Mouse (Mus musculus) spleen, postnatal 36 days (tissue): ENCODE measurements around the gene Rorc.
A peak's percentile ranks its signal among the peaks of the same experiment; 100 is the strongest.

Experiments
- DNase-seq, 2 experiments: peaks; one replicate each; pipeline ENCODE4 v3.0.0; 2022; ENCODE audit warnings: low spot score in 2 of 2, mixed read lengths in 1 of 2

The Rorc gene

GRCm38 (mm10) chr3:94372641-94373040, at the start of gene Rorc:
Gene Rorc, plus strand, starts transcription at chr3:94372794.
- DNase-seq, result no peak

DNA sequence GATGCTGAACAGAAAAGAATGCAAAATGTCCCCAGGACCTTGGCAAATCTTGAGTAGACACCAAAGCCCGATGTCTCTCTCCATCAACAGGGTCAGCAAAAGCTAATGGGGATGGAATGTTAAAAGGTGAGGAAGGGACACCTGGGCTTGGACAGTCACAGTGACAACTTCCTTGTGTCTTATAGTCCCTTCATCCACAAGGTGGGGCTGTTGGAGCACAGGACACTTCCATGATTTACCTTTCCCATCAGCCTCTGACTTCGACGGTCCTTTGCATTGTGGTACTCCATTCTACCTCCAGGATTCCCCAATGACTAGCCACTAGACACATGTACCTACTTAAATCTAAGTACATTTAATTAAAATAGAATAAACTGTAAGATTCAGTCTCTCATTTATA, 43.9 kb upstream of the Rorc start:
- DNase-seq, result no peak

DNA sequence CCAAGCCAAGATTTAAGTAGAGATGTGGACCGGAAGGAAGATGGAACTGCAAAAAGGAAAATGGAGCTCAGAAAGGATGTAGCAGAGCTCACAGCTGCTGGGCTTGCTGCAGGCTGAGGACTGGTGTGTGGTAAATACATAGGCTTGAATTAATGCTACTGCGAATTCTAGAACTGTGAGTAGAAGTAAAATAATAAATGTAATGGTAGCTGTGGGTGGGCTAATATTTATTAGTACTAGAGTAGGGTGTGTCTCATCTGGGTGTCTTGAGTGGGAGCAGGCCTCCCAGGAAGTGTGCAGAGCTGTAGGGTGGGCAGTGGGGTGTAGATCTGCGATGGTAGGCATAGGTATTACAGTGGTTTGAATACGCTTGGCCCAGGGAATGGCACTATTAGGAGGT, 38.2 kb upstream of the Rorc start:
- DNase-seq, result no peak

DNA sequence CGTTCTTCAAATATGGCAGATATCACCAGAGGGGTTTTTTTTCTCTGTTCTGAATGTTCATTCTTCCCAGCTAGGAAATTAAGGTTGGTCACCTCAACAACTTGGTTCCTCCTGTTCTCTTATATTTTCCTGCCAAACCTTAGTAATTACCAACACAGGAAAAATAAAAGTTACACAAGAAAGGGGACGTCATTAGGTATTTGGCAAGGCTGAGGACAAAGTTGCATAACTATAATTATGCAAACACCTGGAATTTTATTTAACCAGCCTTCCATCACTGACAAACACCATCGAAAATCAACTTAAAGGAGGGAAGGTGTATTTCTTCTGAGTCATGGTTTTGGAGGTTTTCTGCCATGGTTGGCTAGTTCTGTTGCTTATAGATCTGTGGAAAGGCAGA, 34.1 kb upstream of the Rorc start:
- no peak for DNase-seq

GRCm38 (mm10) chr3:94341959-94342422, 30.6 kb upstream of the Rorc start, which contains the start of gene Them5:
Gene Them5, plus strand, starts transcription at chr3:94342099.
- no peak for DNase-seq

DNA sequence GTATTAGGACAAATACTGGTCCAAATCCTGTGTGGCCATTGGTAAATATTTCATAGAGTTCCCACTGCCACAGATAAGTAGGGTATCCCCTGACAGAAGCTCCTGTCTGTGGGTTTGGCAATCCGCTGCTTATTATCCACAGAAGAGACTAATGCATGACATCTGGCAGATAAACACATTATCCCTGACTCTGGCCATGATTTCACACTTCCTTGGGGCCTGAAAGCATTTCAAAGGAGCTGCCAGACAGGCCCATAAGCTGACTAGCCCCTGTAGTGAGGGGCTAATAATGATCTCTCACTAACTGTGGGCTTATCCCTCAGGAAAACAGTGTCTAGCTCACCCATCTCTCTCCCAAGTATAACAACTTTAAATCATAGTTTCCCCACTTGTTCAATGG, 30.0 kb upstream of the Rorc start:
- DNase-seq, result no peak

- DNase-seq, result no peak
Measured at GRCm38 (mm10) chr3:94344182-94344581, 28.4 kb upstream of the Rorc start.

DNA sequence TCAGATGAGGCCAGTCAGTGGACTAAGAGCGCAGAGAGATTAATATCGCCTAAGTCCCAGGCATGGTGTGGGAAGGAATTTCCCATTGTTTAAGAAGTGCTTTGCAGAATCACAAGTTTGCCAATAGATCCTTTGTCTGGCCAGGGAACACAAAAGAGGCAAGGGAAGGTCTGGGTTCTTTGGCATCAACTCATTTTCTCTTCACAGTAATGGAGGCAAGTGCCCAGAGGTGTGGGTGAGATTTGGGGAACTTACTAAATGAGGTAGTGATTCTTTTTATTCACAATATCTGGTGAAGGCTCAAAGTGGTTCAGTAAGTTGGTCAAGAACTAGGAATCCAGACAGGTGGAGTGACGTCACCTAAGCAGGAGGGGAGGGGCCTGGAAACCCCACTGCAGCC, 27.7 kb upstream of the Rorc start:
- DNase-seq, result no peak

DNA sequence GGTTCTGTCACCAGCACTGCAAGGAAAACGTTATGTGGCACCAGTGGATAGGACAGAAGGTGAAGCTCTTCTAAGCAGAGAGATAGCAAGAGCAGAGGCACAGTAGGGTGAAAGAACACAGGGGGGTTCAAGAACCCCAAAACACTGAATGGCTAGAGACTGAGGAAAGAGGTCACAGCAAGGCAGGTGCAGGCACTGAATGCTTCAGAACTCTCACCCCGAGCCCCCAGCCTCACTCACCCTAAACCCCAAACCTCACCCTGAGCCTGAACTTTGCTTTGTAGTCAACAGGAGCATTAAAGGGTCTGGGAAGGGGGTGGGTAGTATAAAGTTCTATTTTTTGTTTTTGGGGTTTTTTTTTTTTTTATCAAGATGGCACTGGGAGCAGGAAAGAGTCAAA, 24.4 kb upstream of the Rorc start:
- no peak for DNase-seq

GRCm38 (mm10) chr3:94360812-94361211, 11.8 kb upstream of the Rorc start:
- no peak for DNase-seq

DNA sequence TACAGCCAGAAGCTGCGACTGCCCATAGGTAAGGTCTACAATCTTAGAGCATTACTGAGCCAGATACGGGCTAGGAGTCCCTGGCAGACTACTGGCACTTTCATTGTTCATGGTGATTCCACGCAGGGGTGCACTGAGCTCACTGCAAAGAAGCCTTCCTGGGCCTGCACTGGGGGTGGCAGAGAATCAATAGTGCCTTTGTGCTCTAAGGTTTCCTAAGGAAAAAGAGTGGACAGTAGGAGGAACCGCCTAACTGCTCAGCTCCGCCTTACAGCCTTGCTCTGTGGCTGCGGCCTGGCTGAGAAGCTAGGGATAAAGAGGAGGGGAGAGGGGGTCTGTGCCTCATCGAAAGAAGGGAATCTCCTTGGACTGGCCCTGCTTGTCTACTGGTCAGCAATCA, 10.5 kb upstream of the Rorc start, which contains the start of gene C2cd4d:
Gene C2cd4d (plus strand): TSS at position 301 of the 400 bp plus-strand sequence.
- no peak for DNase-seq

DNA sequence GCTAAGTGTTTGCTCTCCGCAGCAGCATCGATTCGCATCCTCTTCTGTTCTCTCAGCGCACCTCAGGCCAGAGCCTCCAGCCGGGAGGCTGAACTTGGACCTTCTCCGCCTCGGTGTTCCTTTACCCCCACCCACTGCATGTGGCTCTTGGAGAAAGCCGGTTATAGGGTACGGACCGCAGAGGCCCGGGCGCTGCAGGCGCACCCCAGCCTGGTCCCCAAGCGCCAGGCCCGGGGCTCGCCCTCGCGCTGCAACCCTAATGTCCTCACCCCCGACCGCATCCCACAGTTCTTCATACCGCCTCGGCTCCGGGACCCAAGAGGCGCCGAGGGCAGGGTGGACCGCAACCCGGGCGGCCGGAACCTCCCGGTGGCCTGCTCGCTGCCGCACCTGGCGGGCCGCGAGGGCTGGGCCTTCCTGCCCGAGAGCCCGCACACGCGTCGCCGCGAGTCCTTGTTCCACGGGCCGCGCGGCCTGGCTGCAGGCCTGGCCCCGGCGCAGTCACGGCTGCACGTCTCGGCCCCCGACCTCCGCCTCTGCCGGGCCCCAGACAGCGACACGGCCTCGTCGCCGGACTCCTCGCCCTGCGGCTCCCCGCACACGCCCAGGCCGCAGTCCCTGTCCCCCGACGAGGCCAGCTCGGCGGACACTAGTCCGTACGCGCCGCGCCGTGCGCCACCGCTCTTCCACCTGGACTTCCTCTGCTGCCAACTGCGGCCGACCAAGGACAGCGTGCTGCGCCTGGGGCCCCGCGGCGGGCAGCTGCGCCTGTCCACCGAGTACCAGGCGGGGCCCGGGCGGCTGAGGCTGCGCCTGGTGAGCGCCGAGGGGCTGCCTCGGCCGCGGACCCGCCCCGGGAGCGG, 9.1 kb upstream of the Rorc start:
- DNase-seq, result no peak

GRCm38 (mm10) chr3:94364154-94364526, 8.5 kb upstream of the Rorc start:
- no peak for DNase-seq

- DNase-seq, result peak; percentile 42 to 50
Measured at GRCm38 (mm10) chr3:94366761-94367160, 5.8 kb upstream of the Rorc start.

- no peak for DNase-seq
Measured at GRCm38 (mm10) chr3:94367511-94367910, 5.1 kb upstream of the Rorc start.

- DNase-seq, result no peak
Measured at GRCm38 (mm10) chr3:94368631-94369030, 4.0 kb upstream of the Rorc start.

- DNase-seq, result no peak
Measured at GRCm38 (mm10) chr3:94369709-94370108, 2.9 kb upstream of the Rorc start.

- no peak for DNase-seq
Measured at GRCm38 (mm10) chr3:94371637-94372036, 957 bp upstream of the Rorc start.

DNA sequence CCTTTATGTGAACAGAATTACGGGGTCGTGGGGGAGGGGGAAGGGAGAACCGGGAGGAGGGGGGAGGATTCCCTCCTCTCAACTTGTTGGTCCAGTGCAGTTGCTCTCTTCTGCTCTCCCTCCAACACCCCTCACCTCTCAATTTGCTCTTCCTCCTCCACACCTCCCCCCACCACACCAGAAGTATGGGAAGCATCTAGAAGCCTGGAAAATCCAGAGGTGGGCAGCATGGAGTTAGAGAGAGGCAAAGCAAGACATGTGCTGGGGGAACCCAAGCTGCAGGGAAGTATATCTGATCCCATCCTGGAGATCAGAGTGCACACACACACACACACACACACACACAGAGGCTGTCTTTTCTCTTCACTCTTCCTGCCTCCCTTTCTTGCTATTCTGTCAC, 556 bp upstream of the Rorc start:
- no peak for DNase-seq

DNA sequence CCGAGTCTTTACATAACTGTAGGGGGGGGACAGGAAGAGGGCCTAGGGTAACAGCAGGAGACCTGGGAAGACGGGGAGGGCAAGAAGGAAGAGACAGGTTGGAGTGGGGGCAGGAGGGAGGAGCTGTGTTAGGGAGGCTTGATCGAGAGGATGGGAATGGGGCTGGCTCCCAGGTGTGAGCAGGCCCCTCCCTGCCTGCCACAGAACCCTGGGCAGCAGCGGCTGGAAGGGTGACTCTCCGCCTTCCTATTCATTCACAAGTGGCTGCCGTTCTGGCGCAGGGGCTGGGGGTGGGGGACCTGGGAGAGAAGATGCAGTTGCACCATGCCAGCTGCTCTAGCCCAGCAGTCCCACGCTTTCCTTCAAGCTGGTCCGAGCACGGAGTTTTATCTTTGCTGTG, 496 bp downstream of the Rorc start:
- no peak for DNase-seq

DNA sequence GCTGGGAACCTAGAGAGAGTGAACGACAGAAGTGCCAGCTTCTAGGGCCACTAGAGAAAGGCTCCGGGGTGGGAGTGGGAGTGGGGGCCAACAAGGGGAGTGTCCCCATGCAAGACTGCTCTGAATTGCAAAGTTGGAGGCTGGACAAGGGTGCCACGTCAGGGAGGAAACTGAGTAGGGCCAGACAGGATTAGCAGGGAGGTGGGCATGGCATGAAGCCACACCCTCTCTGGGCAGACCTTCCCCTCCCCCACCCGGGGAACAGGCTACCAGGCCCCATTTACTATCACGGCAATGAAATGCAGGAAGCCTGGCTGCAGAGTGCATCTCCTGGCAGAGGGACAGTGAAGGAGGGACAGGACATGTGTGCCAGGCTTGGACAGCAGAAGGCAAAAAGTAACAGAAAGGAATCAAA, 1.0 kb downstream of the Rorc start:
- no peak for DNase-seq

GRCm38 (mm10) chr3:94374636-94375035, 2.0 kb downstream of the Rorc start:
- no peak for DNase-seq

GRCm38 (mm10) chr3:94375146-94375545, 2.6 kb downstream of the Rorc start:
- DNase-seq, result no peak

GRCm38 (mm10) chr3:94375861-94376260, 3.3 kb downstream of the Rorc start:
- DNase-seq, result no peak
